Mouse (Mus musculus): ENCODE data around the gene Pygo1. TPM values are rescaled to one million over a fixed set of nuclear protein-coding genes. Genes with fewer than 3 reads are reported as not detected.

The Pygo1 gene
- polyA plus RNA-seq, 1 experiment from 2014 or later, result 13.0 TPM

- Histone ChIP-seq H3K27me3 (ENCODE audit: control insufficient read depth, insufficient read depth, low read length) (no peaks in the 10 kb centered on the region), H3K4me2 (ENCODE audit: low read depth, low read length, severe bottlenecking) (no peak overlapping the region), H3K36me3 (ENCODE audit: control insufficient read depth, insufficient read depth, low read length) (peaks cover 11% of the 10 kb centered on the region; the same call in 1 of the 2 replicates), H3K9me3 (ENCODE audit: control insufficient read depth, low read length) (no peaks in the 10 kb centered on the region; the same call in 1 of the 2 replicates), H3K4me3 (ENCODE audit: low read depth, low read length) (no peak overlapping the region), H3K27ac (ENCODE audit: low read depth, low read length) (no peak overlapping the region), H3K9ac (ENCODE audit: low read length) (no peak overlapping the region), H3K4me1 (replicated peaks; ENCODE audit: control insufficient read depth, insufficient read depth, low read length) (no peaks in the 10 kb centered on the region)
- DNase-seq (ENCODE audit: low spot score) (peak; percentile 31), ATAC-seq (replicated peaks; ENCODE audit: low FRiP score) (no peak)
- 78% methylated on average over 7 of the region's 7 CpGs for WGBS
These were observed 24.1 kb downstream of the Pygo1 start for GRCm38 (mm10) chr9:72949572-72949971.

GRCm38 (mm10) chr9:72954746-72955145 lies 29.3 kb downstream of the Pygo1 start:
- Histone ChIP-seq H3K4me1 (replicated peaks; ENCODE audit: control insufficient read depth, insufficient read depth, low read length) (peaks cover 2% of the 10 kb centered on the region; the same call in 1 of the 2 replicates), H3K9ac (ENCODE audit: low read length) (no peak overlapping the region), H3K9me3 (ENCODE audit: control insufficient read depth, low read length) (no peaks in the 10 kb centered on the region), H3K27me3 (ENCODE audit: control insufficient read depth, insufficient read depth, low read length) (no peaks in the 10 kb centered on the region), H3K4me3 (ENCODE audit: low read depth, low read length) (no peak overlapping the region), H3K4me2 (ENCODE audit: low read depth, low read length, severe bottlenecking) (no peak overlapping the region), H3K36me3 (ENCODE audit: control insufficient read depth, insufficient read depth, low read length) (no peaks in the 10 kb centered on the region), H3K27ac (ENCODE audit: low read depth, low read length) (no peak overlapping the region)
- ATAC-seq (replicated peaks; ENCODE audit: low FRiP score) (no peak), DNase-seq (ENCODE audit: low spot score) (peak; percentile 69)
- WGBS, result 46% methylated on average over 2 of the region's 2 CpGs

- WGBS, result 14% methylated on average over 1 of the region's 1 CpGs
- peaks cover 2% of the 10 kb centered on the region; the same call in 1 of the 2 replicates for H3K4me1 ChIP-seq (replicated peaks; ENCODE audit: control insufficient read depth, insufficient read depth, low read length)
- H3K27ac ChIP-seq (ENCODE audit: low read depth, low read length), result no peak overlapping the region
- H3K9ac ChIP-seq (ENCODE audit: low read length), result no peak overlapping the region
- ATAC-seq (replicated peaks; ENCODE audit: low FRiP score) (no peak), DNase-seq (ENCODE audit: low spot score) (peak; percentile 68)
- no peaks in the 10 kb centered on the region for H3K9me3 ChIP-seq (ENCODE audit: control insufficient read depth, low read length)
- no peak overlapping the region for H3K4me3 ChIP-seq (ENCODE audit: low read depth, low read length)
- no peaks in the 10 kb centered on the region for H3K36me3 ChIP-seq (ENCODE audit: control insufficient read depth, insufficient read depth, low read length)
- no peak overlapping the region for H3K4me2 ChIP-seq (ENCODE audit: low read depth, low read length, severe bottlenecking)
- no peaks in the 10 kb centered on the region for H3K27me3 ChIP-seq (ENCODE audit: control insufficient read depth, insufficient read depth, low read length)
These were observed 30.1 kb downstream of the Pygo1 start for GRCm38 (mm10) chr9:72955546-72955945.

- H3K4me2 ChIP-seq (ENCODE audit: low read depth, low read length, severe bottlenecking), result peak within 1 kb of the TSS; percentile 80
- H3K9me3 ChIP-seq (ENCODE audit: control insufficient read depth, low read length), result no peaks in the 10 kb centered on the region
- peaks cover 2% of the 10 kb centered on the region; the same call in 1 of the 2 replicates for H3K4me1 ChIP-seq (replicated peaks; ENCODE audit: control insufficient read depth, insufficient read depth, low read length)
- ATAC-seq (replicated peaks; ENCODE audit: low FRiP score), result peak; percentile 95
- H3K4me3 ChIP-seq (ENCODE audit: low read depth, low read length), result peak within 1 kb of the TSS; percentile 63
- no peaks in the 10 kb centered on the region for H3K36me3 ChIP-seq (ENCODE audit: control insufficient read depth, insufficient read depth, low read length)
- no peaks in the 10 kb centered on the region for H3K27me3 ChIP-seq (ENCODE audit: control insufficient read depth, insufficient read depth, low read length)
- peak within 1 kb of the TSS; percentile 63 for H3K9ac ChIP-seq (ENCODE audit: low read length)
- WGBS, result 3% methylated on average over 43 of the region's 43 CpGs
- DNase-seq (ENCODE audit: low spot score), result peak; percentile 91
- no peak within 1 kb of the TSS for H3K27ac ChIP-seq (ENCODE audit: low read depth, low read length)
These were observed 33.3 kb downstream of the Pygo1 start, which contains the start of the genes Dyx1c1 and Gm44503 for GRCm38 (mm10) chr9:72958521-72959450. Dyx1c1 (plus strand) TSS chr9:72958785. Gm44503 (plus strand) TSS chr9:72958852.

- no peak overlapping the region for H3K4me3 ChIP-seq (ENCODE audit: low read depth, low read length)
- H3K27ac ChIP-seq (ENCODE audit: low read depth, low read length), result no peak overlapping the region
- no peaks in the 10 kb centered on the region for H3K9me3 ChIP-seq (ENCODE audit: control insufficient read depth, low read length)
- peaks cover 2% of the 10 kb centered on the region; the same call in 1 of the 2 replicates for H3K4me1 ChIP-seq (replicated peaks; ENCODE audit: control insufficient read depth, insufficient read depth, low read length)
- ATAC-seq (replicated peaks; ENCODE audit: low FRiP score) (no peak), DNase-seq (ENCODE audit: low spot score) (no peak)
- WGBS, result 78% methylated on average over 8 of the region's 8 CpGs
- no peak overlapping the region for H3K9ac ChIP-seq (ENCODE audit: low read length)
- no peak overlapping the region for H3K4me2 ChIP-seq (ENCODE audit: low read depth, low read length, severe bottlenecking)
- H3K36me3 ChIP-seq (ENCODE audit: control insufficient read depth, insufficient read depth, low read length), result no peaks in the 10 kb centered on the region
- H3K27me3 ChIP-seq (ENCODE audit: control insufficient read depth, insufficient read depth, low read length), result no peaks in the 10 kb centered on the region
These were observed 35.9 kb downstream of the Pygo1 start for GRCm38 (mm10) chr9:72961346-72961745.

GRCm38 (mm10) chr9:72961959-72962358 lies 36.5 kb downstream of the Pygo1 start:
- 79% methylated on average over 15 of the region's 15 CpGs for WGBS
- Histone ChIP-seq H3K27ac (ENCODE audit: low read depth, low read length) (no peak overlapping the region), H3K4me1 (replicated peaks; ENCODE audit: control insufficient read depth, insufficient read depth, low read length) (peaks cover 2% of the 10 kb centered on the region; the same call in 1 of the 2 replicates), H3K9ac (ENCODE audit: low read length) (no peak overlapping the region), H3K9me3 (ENCODE audit: control insufficient read depth, low read length) (no peaks in the 10 kb centered on the region), H3K4me3 (ENCODE audit: low read depth, low read length) (no peak overlapping the region), H3K36me3 (ENCODE audit: control insufficient read depth, insufficient read depth, low read length) (no peaks in the 10 kb centered on the region), H3K27me3 (ENCODE audit: control insufficient read depth, insufficient read depth, low read length) (no peaks in the 10 kb centered on the region), H3K4me2 (ENCODE audit: low read depth, low read length, severe bottlenecking) (no peak overlapping the region)
- ATAC-seq (replicated peaks; ENCODE audit: low FRiP score), result no peak
- DNase-seq (ENCODE audit: low spot score), result no peak

GRCm38 (mm10) chr9:72968349-72969061 lies 43.1 kb downstream of the Pygo1 start:
- DNase-seq (ENCODE audit: low spot score), result no peak
- Histone ChIP-seq H3K27me3 (ENCODE audit: control insufficient read depth, insufficient read depth, low read length) (no peaks in the 10 kb centered on the region), H3K4me2 (ENCODE audit: low read depth, low read length, severe bottlenecking) (no peak overlapping the region), H3K4me3 (ENCODE audit: low read depth, low read length) (no peak overlapping the region), H3K4me1 (replicated peaks; ENCODE audit: control insufficient read depth, insufficient read depth, low read length) (no peaks in the 10 kb centered on the region), H3K27ac (ENCODE audit: low read depth, low read length) (no peak overlapping the region), H3K9ac (ENCODE audit: low read length) (no peak overlapping the region), H3K9me3 (ENCODE audit: control insufficient read depth, low read length) (no peaks in the 10 kb centered on the region; the same call in 1 of the 2 replicates), H3K36me3 (ENCODE audit: control insufficient read depth, insufficient read depth, low read length) (no peaks in the 10 kb centered on the region)
- no peak; the same call in 1 of the 2 replicates for ATAC-seq (replicated peaks; ENCODE audit: low FRiP score)
- 37% methylated on average over 11 of the region's 11 CpGs for WGBS

- ATAC-seq (replicated peaks; ENCODE audit: low FRiP score) (no peak; the same call in 1 of the 2 replicates), DNase-seq (ENCODE audit: low spot score) (no peak)
- Histone ChIP-seq H3K36me3 (ENCODE audit: control insufficient read depth, insufficient read depth, low read length) (no peaks in the 10 kb centered on the region), H3K4me1 (replicated peaks; ENCODE audit: control insufficient read depth, insufficient read depth, low read length) (no peaks in the 10 kb centered on the region), H3K27ac (ENCODE audit: low read depth, low read length) (no peak overlapping the region), H3K27me3 (ENCODE audit: control insufficient read depth, insufficient read depth, low read length) (no peaks in the 10 kb centered on the region), H3K9me3 (ENCODE audit: control insufficient read depth, low read length) (no peaks in the 10 kb centered on the region; the same call in 1 of the 2 replicates), H3K9ac (ENCODE audit: low read length) (no peak overlapping the region), H3K4me3 (ENCODE audit: low read depth, low read length) (no peak overlapping the region), H3K4me2 (ENCODE audit: low read depth, low read length, severe bottlenecking) (no peak overlapping the region)
- 72% methylated on average over 7 of the region's 7 CpGs for WGBS
These were observed 44.4 kb downstream of the Pygo1 start for GRCm38 (mm10) chr9:72969874-72970273.

Data from forebrain, embryonic 11.5 days (tissue).